Mouse (Mus musculus): ENCODE results near the gene Pus10.
"Not testable (repeated sequence)": the region's sequence is repeated elsewhere in the genome, so short reads cannot be mapped to it uniquely, and the experiment has no call there.

The Pus10 gene

GRCm38 (mm10) chr11:23762635-23763034, 97.2 kb downstream of the Pus10 start:
- no peak for DNase-seq (ENCODE audit: low read depth, low spot score)

GRCm38 (mm10) chr11:23767369-23767768, 101.9 kb downstream of the Pus10 start:
- not testable (repeated sequence) for DNase-seq (ENCODE audit: low read depth, low spot score)

- no peak for DNase-seq (ENCODE audit: low read depth, low spot score)
These were observed 102.5 kb downstream of the Pus10 start for GRCm38 (mm10) chr11:23767928-23768327.

DNA sequence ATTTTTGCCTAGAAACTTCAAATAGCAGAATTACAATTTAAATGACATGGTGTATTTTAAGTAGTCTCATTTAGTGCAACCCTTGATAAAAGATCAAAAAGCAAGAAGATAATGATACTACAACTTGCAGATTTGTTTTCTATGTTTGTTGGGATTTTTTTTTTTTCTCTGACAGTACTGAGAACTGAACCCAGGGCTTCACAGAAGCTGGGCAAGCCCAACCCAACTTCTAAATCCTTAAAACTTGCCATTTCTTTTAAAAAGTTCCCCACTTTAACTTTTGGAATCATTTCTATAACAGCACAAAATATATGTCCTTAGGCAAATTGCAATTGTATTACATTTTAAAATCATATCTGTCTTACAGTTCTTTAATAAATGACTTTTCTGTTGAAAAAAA, 103.6 kb downstream of the Pus10 start:
- DNase-seq (ENCODE audit: low read depth, low spot score): no peak

DNA sequence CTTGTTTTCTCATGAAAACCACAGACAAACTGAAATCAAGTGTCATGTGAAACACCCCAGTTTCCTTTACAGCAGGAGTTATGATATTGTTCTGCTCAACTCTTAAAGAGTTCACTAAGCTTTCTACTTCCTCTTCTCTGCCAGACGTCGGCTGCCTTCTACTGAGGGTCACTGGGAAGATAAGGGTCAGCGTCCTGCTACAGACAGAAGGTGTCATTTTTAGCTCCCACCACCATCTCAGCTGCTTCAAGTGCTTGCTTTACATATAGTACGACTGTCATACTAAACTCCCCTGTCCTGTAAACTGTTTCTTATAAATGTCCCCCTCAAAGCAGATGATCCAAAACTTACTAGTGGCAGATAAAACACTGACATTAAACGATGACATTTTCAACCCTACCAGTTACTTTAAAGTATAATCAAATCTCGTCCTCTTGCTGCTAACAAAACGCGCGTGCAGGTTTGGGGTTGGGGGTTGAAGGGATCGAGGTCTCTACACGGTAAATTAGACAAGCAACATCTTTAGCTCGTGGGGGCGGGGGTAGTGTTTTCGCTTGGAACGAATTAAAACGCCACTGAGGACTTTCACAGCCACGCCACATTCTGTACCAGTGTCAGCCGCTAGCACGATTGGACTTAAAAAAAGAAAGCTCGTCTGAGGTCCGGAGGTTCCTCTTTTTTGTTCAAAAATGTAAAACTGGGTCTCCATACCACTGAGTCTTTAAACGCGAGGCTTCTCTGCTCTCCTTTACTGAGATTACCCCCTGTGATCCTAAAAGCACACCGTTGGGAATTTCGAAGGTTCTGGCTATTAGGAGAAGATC, 104.4 kb downstream of the Pus10 start:
- DNase-seq (ENCODE audit: low read depth, low spot score): peak; percentile 2

DNA sequence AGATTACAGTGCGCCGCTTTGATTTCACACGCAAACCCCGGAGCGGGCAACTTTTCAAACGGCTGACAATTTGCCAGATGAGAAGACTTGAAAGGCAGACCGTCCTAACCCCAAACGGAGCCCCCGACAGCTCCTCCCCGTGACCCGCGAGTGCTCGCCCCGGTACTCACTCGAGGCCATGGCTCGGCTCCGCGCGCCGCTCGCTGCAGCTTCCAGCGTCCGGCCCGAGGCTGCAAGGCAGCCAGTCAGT, 105.0 kb downstream of the Pus10 start:
- DNase-seq (ENCODE audit: low read depth, low spot score): no peak

- DNase-seq (ENCODE audit: low read depth, low spot score): peak; percentile 71
These were observed 105.5 kb downstream of the Pus10 start, which contains the start of gene Rel for GRCm38 (mm10) chr11:23770760-23771506. TSS of gene Rel (minus strand) at chr11:23770970.

GRCm38 (mm10) chr11:23771507-23772097, 106.1 kb downstream of the Pus10 start:
- DNase-seq (ENCODE audit: low read depth, low spot score): peak; percentile 3

DNA sequence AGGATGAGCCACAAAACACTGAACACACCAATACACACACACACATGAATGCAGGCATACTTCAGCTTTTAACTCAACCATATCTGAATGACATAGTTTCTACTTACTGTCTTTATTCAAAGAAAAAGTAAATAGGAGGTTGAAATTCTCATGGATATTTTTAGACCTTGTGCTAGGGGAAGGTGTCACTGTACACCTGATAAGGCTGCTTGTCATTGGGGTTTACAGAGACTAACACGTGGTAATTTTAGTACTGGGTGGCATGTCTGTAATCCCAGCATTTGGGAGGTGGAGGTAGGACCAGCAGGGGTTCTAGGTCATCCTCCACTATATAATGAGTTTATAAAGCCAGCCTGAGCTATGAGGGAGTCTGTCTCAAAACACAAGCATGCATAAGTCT, 107.0 kb downstream of the Pus10 start:
- DNase-seq (ENCODE audit: low read depth, low spot score): no peak

DNA sequence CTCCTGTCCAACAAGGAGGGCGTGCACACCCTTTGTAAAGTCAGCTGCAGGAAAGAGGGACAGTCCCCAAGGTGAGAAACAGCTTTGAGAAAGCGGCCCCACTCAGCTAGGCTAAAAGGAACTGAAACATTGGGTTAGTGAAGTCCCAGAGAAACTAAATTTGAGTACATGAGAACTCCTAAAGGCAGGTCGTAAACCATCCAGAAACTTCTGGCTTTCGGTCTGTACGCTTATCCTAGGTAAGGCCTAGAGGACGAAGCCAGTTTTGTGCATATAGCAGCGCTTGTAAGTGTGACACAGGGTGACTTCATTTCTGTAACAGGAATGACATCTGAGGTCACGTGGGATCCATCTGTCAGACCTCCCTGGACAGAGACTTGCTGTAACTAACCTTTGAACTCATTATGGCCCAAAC, 113.3 kb downstream of the Pus10 start:
- DNase-seq (ENCODE audit: low read depth, low spot score): no peak

GRCm38 (mm10) chr11:23782038-23782437, 116.6 kb downstream of the Pus10 start:
- DNase-seq (ENCODE audit: low read depth, low spot score): no peak
